Mouse (Mus musculus) mouse embryonic stem cell (cell line): ENCODE measurements around the gene Lrrc17.

ENCODE experiments used
- in situ Hi-C, 2 experiments: fragments of 300-500 bp; cut with MboI; formaldehyde crosslinking; loops; 1 replicate in 1 of 2; 3 replicates in 1 of 2; pipeline ENCODE4 v1.14.3; 2019 to 2020; ENCODE audit warnings: low sequenced_read_pairs in 2 of 2, low pct_unique_long_range_greater_than_20kb in 1 of 2, mixed read lengths in 1 of 2; ENCODE audit not compliant: unreplicated experiment in 1 of 2

Gene Lrrc17

GRCm38 (mm10) chr5:21543409-21544201 lies at the start of gene Lrrc17:
Lrrc17 (plus strand) TSS chr5:21543559.
- in situ Hi-C loops, result no loop called here

DNA sequence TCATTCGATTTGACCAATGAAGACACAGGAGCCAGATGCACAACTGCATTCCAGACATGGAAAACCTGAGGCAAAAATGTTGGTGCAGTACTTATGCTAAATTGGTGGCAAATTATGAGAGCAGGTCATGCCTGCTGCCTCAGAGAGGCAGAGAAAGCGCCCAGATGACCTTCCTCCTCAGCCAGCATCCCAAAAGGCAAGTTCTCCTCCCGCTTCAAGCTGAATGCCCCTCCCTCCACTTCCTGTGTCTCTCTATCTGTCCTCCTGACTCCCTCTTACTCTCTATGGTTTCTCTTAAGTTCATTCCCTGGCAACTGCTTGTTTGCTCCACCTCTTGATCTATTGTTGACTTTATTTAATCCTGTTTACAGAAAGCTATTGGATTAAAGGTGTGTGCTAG lies 48.6 kb upstream of the Lrrc17 start:
- in situ Hi-C loops, result no loop called here

DNA sequence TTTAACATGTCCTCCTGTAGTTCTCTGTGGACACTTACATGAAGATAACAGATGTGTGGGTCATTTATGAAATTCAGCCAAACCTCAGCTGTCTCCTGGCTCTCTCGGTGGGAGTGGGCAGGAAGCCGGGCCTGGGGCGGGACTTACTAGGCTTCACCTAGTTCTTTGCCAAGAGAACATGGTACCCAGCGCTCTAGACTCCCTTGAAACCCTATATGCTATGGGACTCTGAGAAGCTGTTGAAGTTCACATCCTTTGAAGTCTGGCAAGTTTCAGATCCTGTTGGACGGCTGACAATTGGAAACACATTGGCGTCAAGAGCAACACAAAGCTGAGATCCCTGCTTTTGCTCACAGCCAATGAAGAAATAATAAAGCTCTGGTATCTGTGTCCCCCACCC lies 47.0 kb upstream of the Lrrc17 start:
- in situ Hi-C loops, result no loop called here

GRCm38 (mm10) chr5:21496881-21497280 lies 46.5 kb upstream of the Lrrc17 start:
- in situ Hi-C loops, result no loop called here

DNA sequence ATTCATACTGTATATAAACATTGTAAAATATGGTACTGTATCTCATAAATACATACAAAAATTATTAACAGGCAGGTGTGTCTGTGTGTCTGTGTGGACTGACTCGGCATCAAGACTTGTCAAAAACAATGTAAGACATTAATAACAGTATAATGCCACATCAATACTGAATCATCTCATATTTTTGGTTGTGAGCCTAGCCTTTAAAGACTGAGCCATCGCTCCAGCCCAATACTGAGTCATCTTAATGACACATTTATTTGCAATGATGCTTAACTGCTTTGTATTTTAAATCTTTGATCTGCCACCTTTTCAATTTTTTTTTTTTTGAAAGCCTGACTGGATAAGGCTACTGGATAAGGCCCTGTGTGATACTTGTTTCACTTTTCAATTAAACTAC lies 44.9 kb upstream of the Lrrc17 start:
- in situ Hi-C loops, result no loop called here

- in situ Hi-C loops, result no loop called here
Observed at GRCm38 (mm10) chr5:21498925-21499324, 44.4 kb upstream of the Lrrc17 start.

DNA sequence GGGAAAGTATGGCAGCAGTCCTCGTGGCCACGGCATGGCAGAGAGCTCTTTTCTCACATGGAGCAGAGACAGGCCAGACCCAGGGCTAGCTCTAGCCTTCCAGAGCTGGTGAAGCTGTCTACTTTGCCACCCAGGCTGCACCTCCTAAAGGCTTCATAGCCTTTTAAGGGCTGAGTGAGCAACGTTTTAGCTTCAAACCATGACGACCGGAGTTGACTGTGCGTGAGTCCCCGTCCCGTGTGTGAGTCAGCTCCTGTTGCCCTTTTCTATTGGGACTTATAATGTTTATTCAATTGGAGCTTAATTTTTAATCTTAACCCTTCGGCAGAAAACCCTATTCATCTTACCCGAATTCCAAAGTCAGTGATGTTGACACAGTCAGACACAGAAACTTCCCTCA lies 43.2 kb upstream of the Lrrc17 start:
- in situ Hi-C loops, result no loop called here

DNA sequence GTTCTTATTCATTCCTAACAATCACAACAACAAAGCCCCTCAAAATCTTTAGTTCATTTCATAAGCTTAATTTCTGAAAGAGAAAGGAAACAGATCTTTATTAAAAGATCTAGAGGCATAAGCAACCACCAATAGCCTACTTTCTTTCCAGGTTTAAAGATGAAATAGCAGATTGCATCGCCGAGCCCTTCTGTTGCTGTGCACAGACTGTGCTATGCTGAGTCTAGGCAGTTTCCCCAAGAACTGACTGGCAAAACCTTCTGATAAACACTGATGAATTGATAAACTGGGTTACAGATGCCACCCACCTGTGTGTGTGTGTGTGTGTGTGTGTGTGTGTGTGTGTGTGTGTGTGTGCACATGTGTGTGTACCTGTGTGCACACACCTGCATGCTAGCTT lies 42.4 kb upstream of the Lrrc17 start:
- in situ Hi-C loops, result no loop called here

DNA sequence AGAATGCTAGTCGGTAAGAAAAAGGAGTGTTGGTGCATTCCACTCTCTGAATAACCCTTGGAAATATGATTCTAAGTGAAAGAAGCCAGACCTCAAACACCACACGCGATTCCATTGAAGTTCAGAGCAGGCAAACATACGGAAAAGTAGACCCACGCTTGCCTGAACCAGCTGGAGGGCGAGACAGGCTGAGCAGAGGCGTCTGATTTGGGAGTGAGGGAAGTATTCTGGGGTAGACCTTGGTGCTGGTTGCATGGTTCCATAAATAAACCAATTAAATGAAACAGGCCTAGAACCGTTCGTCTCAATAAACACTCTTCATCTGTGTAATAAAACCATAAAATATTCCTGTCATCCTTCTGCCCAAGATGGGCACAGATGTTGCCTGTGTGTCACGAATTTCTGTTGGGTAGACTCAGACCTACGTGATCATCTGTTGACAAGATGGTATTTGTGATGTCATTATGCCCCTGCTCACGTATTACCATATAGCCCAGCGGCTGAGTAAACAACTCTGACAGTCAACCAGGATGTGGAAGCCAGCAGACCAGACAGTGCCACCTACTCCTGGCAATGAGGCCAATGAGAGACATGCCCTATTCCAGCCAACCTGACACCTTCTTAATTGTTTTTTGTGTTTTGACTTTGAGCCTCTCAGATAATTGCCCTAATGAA lies 40.3 kb upstream of the Lrrc17 start:
- in situ Hi-C loops, result no loop called here

GRCm38 (mm10) chr5:21505159-21505558 lies 38.2 kb upstream of the Lrrc17 start:
- in situ Hi-C loops, result no loop called here

DNA sequence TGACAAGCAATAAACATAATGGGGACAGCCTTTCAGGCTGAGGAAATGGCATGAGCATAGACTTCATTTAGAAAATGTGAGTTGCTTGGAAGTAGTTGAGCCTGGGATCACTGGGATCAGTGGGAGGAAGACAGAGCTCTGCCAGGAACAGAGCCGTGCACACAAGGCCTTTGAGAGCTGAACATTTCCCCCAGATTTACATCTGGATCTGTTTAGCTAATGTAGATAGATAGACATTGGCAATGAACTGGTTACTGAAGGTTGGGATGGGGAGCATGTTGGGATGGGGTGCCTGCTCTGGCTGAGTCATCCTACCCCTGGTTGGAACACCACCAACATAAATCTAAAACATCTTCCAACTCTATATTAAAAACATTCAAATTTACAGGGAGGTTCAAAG lies 36.5 kb upstream of the Lrrc17 start:
- in situ Hi-C loops, result no loop called here

- in situ Hi-C loops, result no loop called here
Observed at GRCm38 (mm10) chr5:21509801-21510200, 33.6 kb upstream of the Lrrc17 start.

DNA sequence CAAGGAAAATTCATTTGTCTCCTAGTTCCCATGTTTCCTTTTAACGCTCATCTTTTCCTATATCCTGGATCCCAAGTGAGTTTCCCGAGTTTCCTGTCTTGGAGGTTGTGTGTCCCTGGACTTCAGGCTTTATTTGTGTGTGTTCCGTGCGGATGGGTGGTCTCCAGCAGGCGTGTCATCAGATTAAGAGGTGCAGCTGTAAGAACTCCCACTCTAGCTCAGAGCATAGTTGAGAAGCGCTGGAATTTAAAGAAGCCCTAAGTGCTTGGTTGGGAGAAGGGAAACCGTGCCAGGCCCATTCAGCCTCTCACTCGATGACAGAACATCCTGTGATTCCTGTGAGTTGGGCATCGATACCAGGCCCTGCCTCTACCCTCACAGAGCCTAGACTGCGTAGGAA lies 30.0 kb upstream of the Lrrc17 start:
- in situ Hi-C loops, result no loop called here

- in situ Hi-C loops, result no loop called here
Observed at GRCm38 (mm10) chr5:21517562-21517961, 25.8 kb upstream of the Lrrc17 start.

- in situ Hi-C loops, result no loop called here
Observed at GRCm38 (mm10) chr5:21518207-21518606, 25.2 kb upstream of the Lrrc17 start.

DNA sequence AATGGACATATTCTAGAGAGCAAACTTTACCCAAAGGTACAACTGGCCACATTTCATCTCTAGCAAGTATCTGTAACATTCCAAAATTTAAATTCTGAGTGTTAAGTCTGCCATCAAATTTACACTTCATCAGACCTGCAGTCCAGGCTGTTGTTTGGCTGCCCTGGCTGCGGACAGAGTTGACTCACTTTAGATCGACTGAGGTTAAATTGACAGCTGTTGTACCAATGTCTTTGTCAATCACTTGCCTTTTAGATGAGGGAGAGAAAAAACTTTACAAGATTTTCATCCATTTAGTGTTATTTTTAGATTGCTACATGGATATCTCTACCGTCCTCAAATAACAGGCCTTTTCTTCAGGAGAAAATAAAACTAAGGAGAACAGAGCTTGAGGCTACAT lies 24.2 kb upstream of the Lrrc17 start:
- in situ Hi-C loops, result no loop called here

DNA sequence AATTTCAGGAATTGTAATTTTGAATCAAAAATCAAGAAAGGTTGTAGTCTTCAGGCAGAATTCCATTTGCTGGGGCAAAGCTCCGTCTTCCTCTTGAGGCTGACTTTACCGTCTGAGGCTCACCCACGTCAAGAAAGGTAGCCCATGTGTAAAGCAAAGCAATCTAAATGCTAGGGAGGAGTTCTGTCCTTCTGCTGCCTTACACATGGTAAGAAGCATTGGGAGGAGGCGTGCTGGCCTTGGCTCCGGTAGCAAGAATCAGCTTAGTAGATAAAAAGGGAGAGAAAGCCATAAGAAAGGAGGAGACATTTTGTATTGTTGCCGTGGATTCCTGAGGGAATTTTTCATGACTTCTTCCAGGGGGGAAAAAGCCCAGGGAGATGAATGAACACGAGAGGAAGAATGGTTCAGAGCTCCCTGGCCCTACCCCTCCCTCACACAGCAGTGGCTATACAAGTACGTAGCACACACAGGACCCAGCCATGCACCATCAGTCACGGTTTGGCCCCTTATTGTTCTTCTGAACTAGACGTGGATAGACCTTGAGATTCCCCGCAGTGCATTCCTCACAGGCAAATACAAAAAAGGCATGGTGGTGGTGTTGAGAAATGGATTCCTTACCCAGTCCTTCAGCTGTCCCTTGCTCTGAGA lies 16.4 kb upstream of the Lrrc17 start:
- in situ Hi-C loops, result no loop called here

- in situ Hi-C loops, result no loop called here
Observed at GRCm38 (mm10) chr5:21527488-21527911, 15.9 kb upstream of the Lrrc17 start.

DNA sequence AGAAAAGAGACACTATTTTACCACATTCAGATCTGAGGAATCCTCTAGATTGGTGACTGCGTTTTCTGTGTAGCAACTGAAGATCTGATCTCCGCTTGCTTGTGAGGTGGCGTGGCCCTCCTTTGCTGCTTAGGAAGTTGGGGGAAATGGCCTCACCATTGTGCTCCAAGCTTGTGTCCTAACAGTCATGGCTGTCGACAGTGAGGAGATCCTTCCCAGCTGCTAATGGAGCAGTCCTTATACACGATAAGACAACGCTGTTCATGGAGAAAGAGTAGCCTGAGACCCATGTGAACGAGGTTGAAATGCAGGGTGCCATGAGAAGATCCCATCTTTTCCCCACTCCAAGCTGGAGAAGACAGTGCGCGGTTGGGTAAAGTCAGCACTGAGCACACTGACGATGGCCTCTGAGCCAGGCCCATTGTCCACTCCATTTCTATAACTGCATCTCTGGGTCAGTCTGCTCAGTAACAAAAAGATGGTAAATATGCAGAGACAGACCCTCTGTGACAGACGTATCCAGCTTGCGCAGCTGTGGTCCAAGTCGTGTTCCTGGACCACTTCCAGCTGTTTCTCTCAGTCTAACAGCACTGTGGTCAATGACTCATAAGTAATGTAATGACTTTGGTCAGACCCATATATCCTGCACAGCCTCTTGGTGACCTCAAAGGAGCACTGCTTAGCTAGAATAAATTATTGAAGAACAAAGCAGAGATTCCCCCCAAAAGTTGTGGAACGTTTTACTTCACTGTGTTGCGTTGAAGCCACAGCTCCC lies 15.1 kb upstream of the Lrrc17 start:
- in situ Hi-C loops, result no loop called here
